Mouse (Mus musculus): ENCODE measurements around the gene Prkaa1. TPM values are rescaled to one million over a fixed set of nuclear protein-coding genes. Genes with fewer than 3 reads are reported as not detected.

Gene Prkaa1
- polyA plus RNA-seq, 1 experiment from 2014 or later = 19.9 TPM

- WGBS = 71% methylated on average over 9 of the region's 9 CpGs
- Histone ChIP-seq H3K27ac (no peak overlapping the region), H3K4me3 (replicated peaks) (no peak overlapping the region), H3K9me3 (no peaks in the 10 kb centered on the region), H3K27me3 (replicated peaks) (no peaks in the 10 kb centered on the region), H3K4me1 (no peaks in the 10 kb centered on the region), H3K9ac (no peak overlapping the region), H3K36me3 (no peaks in the 10 kb centered on the region), H3K4me2 (no peak overlapping the region)
- no peak for ATAC-seq (ENCODE audit: insufficient read depth, low FRiP score, low read depth)
Measured at GRCm38 (mm10) chr15:5154621-5155020, 11.0 kb downstream of the Prkaa1 start.

- Histone ChIP-seq H3K4me1 (no peaks in the 10 kb centered on the region), H3K36me3 (no peaks in the 10 kb centered on the region), H3K27ac (no peak overlapping the region), H3K4me2 (no peak overlapping the region), H3K9me3 (no peaks in the 10 kb centered on the region), H3K9ac (no peak overlapping the region), H3K27me3 (replicated peaks) (no peaks in the 10 kb centered on the region), H3K4me3 (replicated peaks) (no peak overlapping the region)
- WGBS = 76% methylated on average over 5 of the region's 5 CpGs
- no peak for ATAC-seq (ENCODE audit: insufficient read depth, low FRiP score, low read depth)
Measured at GRCm38 (mm10) chr15:5155093-5155492, 11.4 kb downstream of the Prkaa1 start.

GRCm38 (mm10) chr15:5156355-5156754, 12.7 kb downstream of the Prkaa1 start:
- H3K4me3 ChIP-seq (replicated peaks) = no peak overlapping the region
- no peak for ATAC-seq (ENCODE audit: insufficient read depth, low FRiP score, low read depth)
- 81% methylated on average over 4 of the region's 4 CpGs for WGBS

GRCm38 (mm10) chr15:5157386-5157785, 13.7 kb downstream of the Prkaa1 start:
- H3K4me1 ChIP-seq = no peaks in the 10 kb centered on the region
- H3K9me3 ChIP-seq = no peaks in the 10 kb centered on the region
- no peaks in the 10 kb centered on the region for H3K36me3 ChIP-seq
- no peak overlapping the region for H3K9ac ChIP-seq
- no peak for ATAC-seq (ENCODE audit: insufficient read depth, low FRiP score, low read depth)
- H3K27ac ChIP-seq = no peak overlapping the region
- H3K27me3 ChIP-seq (replicated peaks) = no peaks in the 10 kb centered on the region
- no peak overlapping the region for H3K4me3 ChIP-seq (replicated peaks)
- 66% methylated on average over 1 of the region's 1 CpGs for WGBS
- no peak overlapping the region for H3K4me2 ChIP-seq

More at GRCm38 (mm10) chr15:5156355-5156754, 12.7 kb downstream of the Prkaa1 start:
- Histone ChIP-seq H3K9me3 (no peaks in the 10 kb centered on the region), H3K36me3 (no peaks in the 10 kb centered on the region), H3K4me2 (no peak overlapping the region), H3K27ac (no peak overlapping the region), H3K9ac (no peak overlapping the region), H3K27me3 (replicated peaks) (no peaks in the 10 kb centered on the region), H3K4me1 (no peaks in the 10 kb centered on the region)

GRCm38 (mm10) chr15:5158827-5159226, 15.2 kb downstream of the Prkaa1 start:
- no peak overlapping the region for H3K4me2 ChIP-seq
- no peak overlapping the region for H3K27ac ChIP-seq
- whole genome bisulfite sequencing = 69% methylated on average over 6 of the region's 6 CpGs
- no peaks in the 10 kb centered on the region for H3K27me3 ChIP-seq (replicated peaks)
- no peak overlapping the region for H3K9ac ChIP-seq
- ATAC-seq (ENCODE audit: insufficient read depth, low FRiP score, low read depth) = 0 out of 2 replicates have a peak, but pooled peaks have one; percentile 53
- H3K4me3 ChIP-seq (replicated peaks) = no peak overlapping the region
- H3K4me1 ChIP-seq = no peaks in the 10 kb centered on the region
- no peaks in the 10 kb centered on the region for H3K9me3 ChIP-seq
- peaks cover 8% of the 10 kb centered on the region; the same call in 1 of the 2 replicates for H3K36me3 ChIP-seq

- Histone ChIP-seq H3K4me2 (no peak overlapping the region), H3K27me3 (replicated peaks) (no peaks in the 10 kb centered on the region), H3K4me3 (replicated peaks) (no peak overlapping the region), H3K4me1 (no peaks in the 10 kb centered on the region), H3K36me3 (peaks cover 23% of the 10 kb centered on the region), H3K9me3 (no peaks in the 10 kb centered on the region), H3K27ac (no peak overlapping the region), H3K9ac (no peak overlapping the region)
- ATAC-seq (ENCODE audit: insufficient read depth, low FRiP score, low read depth) = no peak
- WGBS = 88% methylated on average over 12 of the region's 12 CpGs
Measured at GRCm38 (mm10) chr15:5165121-5165773, 21.6 kb downstream of the Prkaa1 start.

- peaks cover 41% of the 10 kb centered on the region for H3K36me3 ChIP-seq
- no peak for ATAC-seq (ENCODE audit: insufficient read depth, low FRiP score, low read depth)
- H3K4me3 ChIP-seq (replicated peaks) = no peak overlapping the region
- no peak overlapping the region for H3K4me2 ChIP-seq
- WGBS = 87% methylated on average over 12 of the region's 12 CpGs
- H3K27ac ChIP-seq = no peak overlapping the region
- no peaks in the 10 kb centered on the region for H3K27me3 ChIP-seq (replicated peaks)
- H3K4me1 ChIP-seq = no peaks in the 10 kb centered on the region
- no peak overlapping the region for H3K9ac ChIP-seq
- H3K9me3 ChIP-seq = no peaks in the 10 kb centered on the region
Measured at GRCm38 (mm10) chr15:5173217-5173820, 29.7 kb downstream of the Prkaa1 start.

- Histone ChIP-seq H3K4me1 (peaks cover 14% of the 10 kb centered on the region), H3K27ac (peak overlapping the region; percentile 92), H3K9ac (peak overlapping the region; percentile 13), H3K27me3 (replicated peaks) (no peaks in the 10 kb centered on the region), H3K4me2 (peak overlapping the region; percentile 63), H3K36me3 (no peaks in the 10 kb centered on the region), H3K4me3 (replicated peaks) (peak overlapping the region; percentile 91), H3K9me3 (no peaks in the 10 kb centered on the region)
- ATAC-seq (ENCODE audit: insufficient read depth, low FRiP score, low read depth) = peak; percentile 30; the same call in 1 of the 2 replicates
- 35% methylated on average over 10 of the region's 11 CpGs for WGBS
Measured at GRCm38 (mm10) chr15:5184668-5185330, 41.1 kb downstream of the Prkaa1 start.

GRCm38 (mm10) chr15:5185366-5186292, 42.0 kb downstream of the Prkaa1 start, which contains the start of gene Ttc33:
TSS of gene Ttc33 (plus strand) at chr15:5185525.
- peak within 1 kb of the TSS; percentile 63 for H3K4me2 ChIP-seq
- H3K4me3 ChIP-seq (replicated peaks) = peak within 1 kb of the TSS; percentile 91
- peaks cover 14% of the 10 kb centered on the region for H3K4me1 ChIP-seq
- no peaks in the 10 kb centered on the region for H3K27me3 ChIP-seq (replicated peaks)
- under 1% methylated on average over 55 of the region's 55 CpGs for WGBS
- H3K9me3 ChIP-seq = no peaks in the 10 kb centered on the region
- 0 out of 2 replicates have a peak, but pooled peaks cover 4% of the 10 kb centered on the region for H3K36me3 ChIP-seq
- peak within 1 kb of the TSS; percentile 80 for H3K9ac ChIP-seq
- ATAC-seq (ENCODE audit: insufficient read depth, low FRiP score, low read depth) = peak; percentile 89
- H3K27ac ChIP-seq = peak within 1 kb of the TSS; percentile 92

- Histone ChIP-seq H3K27me3 (replicated peaks) (no peaks in the 10 kb centered on the region), H3K36me3 (0 out of 2 replicates have a peak, but pooled peaks cover 8% of the 10 kb centered on the region), H3K4me2 (peak overlapping the region; percentile 63), H3K9ac (0 out of 2 replicates have a peak overlapping the region, but pooled peaks have one; percentile 80), H3K4me1 (peaks cover 14% of the 10 kb centered on the region), H3K27ac (peak overlapping the region; percentile 92; the same call in 1 of the 2 replicates), H3K4me3 (replicated peaks) (peak overlapping the region; percentile 91), H3K9me3 (no peaks in the 10 kb centered on the region)
- 33% methylated on average over 10 of the region's 10 CpGs for WGBS
- no peak for ATAC-seq (ENCODE audit: insufficient read depth, low FRiP score, low read depth)
Measured at GRCm38 (mm10) chr15:5186293-5186675, 42.6 kb downstream of the Prkaa1 start.

GRCm38 (mm10) chr15:5187116-5187515, 43.5 kb downstream of the Prkaa1 start:
- Histone ChIP-seq H3K4me2 (no peak overlapping the region), H3K9ac (no peak overlapping the region), H3K27ac (no peak overlapping the region), H3K9me3 (no peaks in the 10 kb centered on the region), H3K4me3 (replicated peaks) (no peak overlapping the region), H3K27me3 (replicated peaks) (no peaks in the 10 kb centered on the region), H3K4me1 (peaks cover 14% of the 10 kb centered on the region), H3K36me3 (peaks cover 11% of the 10 kb centered on the region; the same call in 1 of the 2 replicates)
- WGBS = 53% methylated on average over 4 of the region's 4 CpGs
- ATAC-seq (ENCODE audit: insufficient read depth, low FRiP score, low read depth) = no peak
